In genomic region chr4:43398829-43399331, GRCm38 (mm10) we compare ENCODE assay signal across 8 mouse cellular contexts. TPM values are rescaled to one million over a fixed set of nuclear protein-coding genes. Genes with fewer than 3 reads are reported as not detected.
DNase-seq lines count a peak whose midpoint lies in the region; ATAC-seq and TF ChIP-seq lines count a peak whose summit lies in the region.

No protein-coding gene starts in this region.

- TF ChIP-seq CTCF in liver, adult 2 months (IDR thresholded peaks at IDR 0.05; ENCODE audit: low read depth, low read length): no peak
- TF ChIP-seq CTCF in cortical plate, adult 2 months (IDR thresholded peaks at IDR 0.05; ENCODE audit: extremely low read depth, insufficient read depth, low read length): no peak
- no peak for TF ChIP-seq CTCF in kidney, postnatal 0 days (IDR thresholded peaks at IDR 0.05; ENCODE audit: low read depth)

- H3K4me3 ChIP-seq in liver, adult 2 months (ENCODE audit: insufficient read depth, low read depth, low read length): peak overlapping the region; percentile 24; the same call in 1 of the 2 replicates
- no peak overlapping the region for H3K4me3 ChIP-seq in liver, embryonic 11.5 days (ENCODE audit: low read depth, low read length)
- H3K4me3 ChIP-seq in cortical plate, adult 2 months (ENCODE audit: insufficient read depth, low read length): no peak overlapping the region
- H3K4me3 ChIP-seq in heart, embryonic 10.5 days: peak overlapping the region; percentile 29; the same call in 1 of the 2 replicates
- no peak overlapping the region for H3K4me3 ChIP-seq in kidney, postnatal 0 days (replicated peaks; ENCODE audit: low read depth, low read length)
- no peak overlapping the region for H3K4me3 ChIP-seq in midbrain, embryonic 14.5 days (replicated peaks; ENCODE audit: low read depth, low read length)

- H3K4me1 ChIP-seq in liver, adult 2 months (ENCODE audit: control insufficient read depth, insufficient read depth, low read length): peaks cover 28% of the 10 kb centered on the region
- peaks cover 10% of the 10 kb centered on the region for H3K4me1 ChIP-seq in liver, embryonic 11.5 days (replicated peaks; ENCODE audit: control insufficient read depth, insufficient read depth, low read length)
- H3K4me1 ChIP-seq in cortical plate, adult 2 months (ENCODE audit: control insufficient read depth, insufficient read depth, low read length): peaks cover 26% of the 10 kb centered on the region
- peaks cover 69% of the 10 kb centered on the region for H3K4me1 ChIP-seq in heart, embryonic 10.5 days
- H3K4me1 ChIP-seq in kidney, postnatal 0 days (replicated peaks; ENCODE audit: insufficient read depth, low read length): peaks cover 47% of the 10 kb centered on the region
- H3K4me1 ChIP-seq in midbrain, embryonic 14.5 days (ENCODE audit: control insufficient read depth, insufficient read depth, low read length): peaks cover 19% of the 10 kb centered on the region; the same call in 1 of the 2 replicates

- no peaks in the 10 kb centered on the region for H3K9me3 ChIP-seq in liver, embryonic 11.5 days (ENCODE audit: control insufficient read depth, low read length)
- no peaks in the 10 kb centered on the region for H3K9me3 ChIP-seq in heart, embryonic 10.5 days
- no peaks in the 10 kb centered on the region for H3K9me3 ChIP-seq in kidney, postnatal 0 days (replicated peaks; ENCODE audit: low read length)
- H3K9me3 ChIP-seq in midbrain, embryonic 14.5 days (ENCODE audit: control insufficient read depth, low read length): no peaks in the 10 kb centered on the region

- peak overlapping the region; percentile 53 for H3K27ac ChIP-seq in liver, adult 2 months (replicated peaks; ENCODE audit: insufficient read depth, low read depth, low read length)
- no peak overlapping the region for H3K27ac ChIP-seq in liver, embryonic 11.5 days (ENCODE audit: low read depth, low read length)
- H3K27ac ChIP-seq in cortical plate, adult 2 months (ENCODE audit: insufficient read depth, low read length): peak overlapping the region; percentile 62
- H3K27ac ChIP-seq in heart, embryonic 10.5 days: peak overlapping the region; percentile 85
- H3K27ac ChIP-seq in kidney, postnatal 0 days: peak overlapping the region; percentile 66
- H3K27ac ChIP-seq in midbrain, embryonic 14.5 days (replicated peaks; ENCODE audit: low read depth, low read length): 0 out of 2 replicates have a peak overlapping the region, but pooled peaks have one; percentile 14

- H3K79me2 ChIP-seq in liver, adult 2 months (ENCODE audit: control insufficient read depth, insufficient read depth, low read length): peaks cover 39% of the 10 kb centered on the region; the same call in 1 of the 2 replicates

- WGBS in liver, adult 2 months: 69% methylated on average over 17 of the region's 17 CpGs
- 45% methylated on average over 17 of the region's 17 CpGs for WGBS in liver, embryonic 11.5 days
- 25% methylated on average over 17 of the region's 17 CpGs for WGBS in heart, embryonic 10.5 days
- WGBS in kidney, postnatal 0 days: 37% methylated on average over 17 of the region's 17 CpGs
- WGBS in midbrain, embryonic 14.5 days: 57% methylated on average over 17 of the region's 17 CpGs

- TF ChIP-seq POLR2A in liver, adult 2 months (IDR thresholded peaks at IDR 0.05; ENCODE audit: extremely low read depth, insufficient read depth, low read length): no peak
- TF ChIP-seq POLR2A in cortical plate, adult 2 months (IDR thresholded peaks at IDR 0.05; ENCODE audit: extremely low read depth, insufficient read depth, low read length): no peak

- no peak overlapping the region; the same call in 1 of the 2 replicates for H3K4me2 ChIP-seq in liver, embryonic 11.5 days
- H3K4me2 ChIP-seq in kidney, postnatal 0 days (ENCODE audit: low read length): peak overlapping the region; percentile 21
- H3K4me2 ChIP-seq in midbrain, embryonic 14.5 days (ENCODE audit: low read length): peak overlapping the region; percentile 21; the same call in 1 of the 2 replicates

- no peaks in the 10 kb centered on the region for H3K36me3 ChIP-seq in liver, adult 2 months (ENCODE audit: control insufficient read depth, insufficient read depth, low read length)
- H3K36me3 ChIP-seq in liver, embryonic 11.5 days (ENCODE audit: control insufficient read depth, insufficient read depth, low read length): no peaks in the 10 kb centered on the region
- no peaks in the 10 kb centered on the region for H3K36me3 ChIP-seq in heart, embryonic 10.5 days
- no peaks in the 10 kb centered on the region for H3K36me3 ChIP-seq in kidney, postnatal 0 days (ENCODE audit: insufficient read depth, low read length)
- no peaks in the 10 kb centered on the region; the same call in 1 of the 2 replicates for H3K36me3 ChIP-seq in midbrain, embryonic 14.5 days (ENCODE audit: control insufficient read depth, insufficient read depth, low read length)

- no peak for DNase-seq in liver, adult 2 months (ENCODE audit: extremely low read depth, low read depth, low spot score)
- no peak for DNase-seq in liver, embryonic 11.5 days (ENCODE audit: low spot score)
- no peak for DNase-seq in heart, embryonic 10.5 days (ENCODE audit: low spot score)
- peak; percentile 53 for DNase-seq in kidney, postnatal 0 days (ENCODE audit: low spot score)
- peak; percentile 66 for DNase-seq in midbrain, embryonic 14.5 days
- DNase-seq in MN1 (ENCODE audit: low spot score): no peak
- no peak for DNase-seq in frontal cortex, postnatal 10 days (ENCODE audit: low spot score in 2 of 2)

- ATAC-seq in liver, embryonic 11.5 days (replicated peaks; ENCODE audit: low FRiP score): no peak
- 0 out of 2 replicates have a peak, but pooled peaks have one; percentile 11 for ATAC-seq in kidney, postnatal 0 days (replicated peaks; ENCODE audit: low FRiP score, low read depth)
- no peak for ATAC-seq in midbrain, embryonic 14.5 days (ENCODE audit: low FRiP score, low TSS enrichment)

- no peaks in the 10 kb centered on the region for H3K27me3 ChIP-seq in liver, adult 2 months (ENCODE audit: control insufficient read depth, insufficient read depth, low read length)
- peaks cover 5% of the 10 kb centered on the region; the same call in 1 of the 2 replicates for H3K27me3 ChIP-seq in liver, embryonic 11.5 days (replicated peaks; ENCODE audit: control insufficient read depth, insufficient read depth, low read length)
- H3K27me3 ChIP-seq in heart, embryonic 10.5 days (ENCODE audit: insufficient read depth, poor library complexity, severe bottlenecking): no peaks in the 10 kb centered on the region
- H3K27me3 ChIP-seq in kidney, postnatal 0 days (ENCODE audit: insufficient read depth, low read length): no peaks in the 10 kb centered on the region
- no peaks in the 10 kb centered on the region for H3K27me3 ChIP-seq in midbrain, embryonic 14.5 days (ENCODE audit: control insufficient read depth, insufficient read depth, low read length)

- H3K9ac ChIP-seq in liver, adult 2 months (ENCODE audit: low read depth, low read length): peak overlapping the region; percentile 9
- H3K9ac ChIP-seq in liver, embryonic 11.5 days (ENCODE audit: low read depth, low read length): no peak overlapping the region
- no peak overlapping the region; the same call in 1 of the 2 replicates for H3K9ac ChIP-seq in kidney, postnatal 0 days (ENCODE audit: low read depth, low read length)
- H3K9ac ChIP-seq in midbrain, embryonic 14.5 days (replicated peaks; ENCODE audit: low read length): 0 out of 2 replicates have a peak overlapping the region, but pooled peaks have one; percentile 16

RNA-seq across cellular contexts. Expression of gene Rusc2, which starts 17.1 kb away (rescaled TPM):
- total RNA-seq in liver, adult 2 months (2014; rRNA removed): 14.2 and 15.9 TPM in 2 replicates
- polyA plus RNA-seq in liver, adult 2 months (2012; rRNA removed): 17.2 and 17.5 TPM in 2 replicates
- polyA plus RNA-seq in liver, embryonic 11.5 days (2014; fragmentation: Nextera tagmentation; extraction: Ambion mirVana): 1.4 and 2.0 TPM in 2 replicates
- 50.6 and 53.8 TPM in 2 replicates for polyA plus RNA-seq in cortical plate, adult 2 months (2012; rRNA removed)
- 9.9 and 11.2 TPM in 2 replicates for polyA plus RNA-seq in heart, embryonic 10.5 days (2016; fragmentation: Nextera tagmentation; extraction: Ambion mirVana)
- polyA plus RNA-seq in kidney, postnatal 0 days (2015; fragmentation: Nextera tagmentation; extraction: Ambion mirVana): 9.6 and 9.7 TPM in 2 replicates
- 68.1 and 106 TPM in 2 replicates for polyA plus RNA-seq in midbrain, embryonic 14.5 days (2014; fragmentation: Nextera tagmentation; extraction: Ambion mirVana)

RNA-seq across cellular contexts. Expression of gene Fam166b, which starts 30.1 kb away (rescaled TPM):
- not detected in 2 replicates for total RNA-seq in liver, adult 2 months (2014; rRNA removed)
- polyA plus RNA-seq in liver, adult 2 months (2012; rRNA removed): not detected in 2 replicates
- not detected in 2 replicates for polyA plus RNA-seq in liver, embryonic 11.5 days (2014; fragmentation: Nextera tagmentation; extraction: Ambion mirVana)
- polyA plus RNA-seq in cortical plate, adult 2 months (2012; rRNA removed): 1.8 and 1.9 TPM in 2 replicates
- not detected in 2 replicates for polyA plus RNA-seq in heart, embryonic 10.5 days (2016; fragmentation: Nextera tagmentation; extraction: Ambion mirVana)
- 0.33 and 0.59 TPM in 2 replicates for polyA plus RNA-seq in kidney, postnatal 0 days (2015; fragmentation: Nextera tagmentation; extraction: Ambion mirVana)
- polyA plus RNA-seq in midbrain, embryonic 14.5 days (2014; fragmentation: Nextera tagmentation; extraction: Ambion mirVana): 0.46 and 0.76 TPM in 2 replicates

RNA-seq across cellular contexts. Expression of gene Tesk1, which starts 42.9 kb away (rescaled TPM):
- total RNA-seq in liver, adult 2 months (2014; rRNA removed): 3.0 and 3.2 TPM in 2 replicates
- 25.0 and 28.3 TPM in 2 replicates for polyA plus RNA-seq in liver, adult 2 months (2012; rRNA removed)
- polyA plus RNA-seq in liver, embryonic 11.5 days (2014; fragmentation: Nextera tagmentation; extraction: Ambion mirVana): 4.3 TPM in 2 replicates
- polyA plus RNA-seq in cortical plate, adult 2 months (2012; rRNA removed): 77.0 and 78.5 TPM in 2 replicates
- 5.0 and 6.3 TPM in 2 replicates for polyA plus RNA-seq in heart, embryonic 10.5 days (2016; fragmentation: Nextera tagmentation; extraction: Ambion mirVana)
- 7.8 and 9.1 TPM in 2 replicates for polyA plus RNA-seq in kidney, postnatal 0 days (2015; fragmentation: Nextera tagmentation; extraction: Ambion mirVana)
- 20.9 and 21.2 TPM in 2 replicates for polyA plus RNA-seq in midbrain, embryonic 14.5 days (2014; fragmentation: Nextera tagmentation; extraction: Ambion mirVana)

RNA-seq across cellular contexts. Expression of gene Cd72, which starts 55.5 kb away (rescaled TPM):
- total RNA-seq in liver, adult 2 months (2014; rRNA removed): 2.8 and 3.6 TPM in 2 replicates
- 1.3 and 4.9 TPM in 2 replicates for polyA plus RNA-seq in liver, adult 2 months (2012; rRNA removed)
- polyA plus RNA-seq in liver, embryonic 11.5 days (2014; fragmentation: Nextera tagmentation; extraction: Ambion mirVana): 1.2 and 1.3 TPM in 2 replicates
- polyA plus RNA-seq in cortical plate, adult 2 months (2012; rRNA removed): 1.0 and 1.8 TPM in 2 replicates
- polyA plus RNA-seq in heart, embryonic 10.5 days (2016; fragmentation: Nextera tagmentation; extraction: Ambion mirVana): 0.70 and 1.4 TPM in 2 replicates
- polyA plus RNA-seq in kidney, postnatal 0 days (2015; fragmentation: Nextera tagmentation; extraction: Ambion mirVana): 2.9 and 5.0 TPM in 2 replicates
- 7.9 and 12.9 TPM in 2 replicates for polyA plus RNA-seq in midbrain, embryonic 14.5 days (2014; fragmentation: Nextera tagmentation; extraction: Ambion mirVana)

Comparison
In these comparisons a context has a peak if more than half of its experiments do, and no peak if none do; other contexts are left out.
1. H3K4me3 ChIP-seq: peak in liver, adult 2 months (single experiment) and heart, embryonic 10.5 days (single experiment); none in liver, embryonic 11.5 days (single experiment), cortical plate, adult 2 months (single experiment), kidney, postnatal 0 days (single experiment) and midbrain, embryonic 14.5 days (single experiment).
2. H3K9ac ChIP-seq: peak in liver, adult 2 months (single experiment) and midbrain, embryonic 14.5 days (single experiment); none in liver, embryonic 11.5 days (single experiment) and kidney, postnatal 0 days (single experiment).
3. DNase-seq: peak in kidney, postnatal 0 days (single experiment) and midbrain, embryonic 14.5 days (single experiment); none in liver, adult 2 months (single experiment), liver, embryonic 11.5 days (single experiment), heart, embryonic 10.5 days (single experiment), MN1 (single experiment) and frontal cortex, postnatal 10 days (0 of 2).